Mouse (Mus musculus): Measurements from ENCODE around the gene Msn.

Msn gene

DNA sequence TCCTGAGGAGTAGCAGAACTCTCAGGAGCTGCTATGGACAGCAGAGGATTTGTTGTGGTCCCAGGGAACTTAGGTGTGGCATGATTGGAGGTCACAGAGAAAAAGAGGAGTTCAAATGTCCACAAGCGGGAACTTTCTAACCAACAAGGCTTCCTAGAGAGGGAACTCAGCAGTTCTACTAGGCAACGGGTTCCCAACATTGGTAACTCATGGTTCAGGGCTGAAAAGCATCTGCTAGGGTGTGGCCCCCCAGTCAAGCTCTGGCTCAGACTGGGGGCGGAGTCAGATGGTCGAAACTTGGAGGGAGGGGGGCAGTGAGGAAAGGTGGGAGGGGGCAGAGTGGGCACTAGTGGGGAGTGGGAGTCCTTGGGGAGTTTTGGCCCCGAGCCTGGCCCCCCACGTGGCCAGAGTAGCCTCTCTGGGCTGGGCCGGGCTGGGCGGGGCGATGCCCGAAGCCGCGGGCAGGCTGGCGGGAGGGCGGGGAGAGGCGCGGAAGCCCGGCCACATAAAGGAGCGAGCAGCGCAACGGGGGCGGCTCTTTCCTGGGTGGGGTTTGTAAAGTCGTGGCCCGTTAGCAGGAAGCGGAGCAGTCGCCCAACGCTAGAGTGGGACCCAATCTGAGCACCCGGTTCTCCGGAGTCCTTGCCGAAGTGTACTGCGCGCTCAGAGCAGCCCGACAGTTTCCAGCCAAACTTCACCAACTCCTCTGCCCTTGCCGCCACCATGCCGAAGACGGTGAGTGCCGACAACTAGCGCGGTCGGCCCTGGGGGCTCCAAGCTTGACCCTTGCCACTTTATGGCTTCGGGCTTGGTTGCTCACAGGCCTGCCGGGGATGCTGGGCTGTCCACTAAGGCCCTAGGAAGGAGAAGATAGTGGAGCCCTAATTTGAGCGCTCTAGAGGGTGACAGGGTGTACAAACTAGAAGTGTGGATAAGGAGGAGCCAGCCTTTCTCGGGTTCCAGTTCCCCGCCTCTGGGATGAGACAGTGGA lies at the start of gene Msn:
Gene Msn, plus strand, starts transcription at position 534 of the 991 bp plus-strand sequence.
- in situ Hi-C loops (cut with MboI, MseI): loop anchor here (5.0 kb wide), 2 partner anchors 36 to 74 kb away; no protein-coding TSS in a partner anchor

DNA sequence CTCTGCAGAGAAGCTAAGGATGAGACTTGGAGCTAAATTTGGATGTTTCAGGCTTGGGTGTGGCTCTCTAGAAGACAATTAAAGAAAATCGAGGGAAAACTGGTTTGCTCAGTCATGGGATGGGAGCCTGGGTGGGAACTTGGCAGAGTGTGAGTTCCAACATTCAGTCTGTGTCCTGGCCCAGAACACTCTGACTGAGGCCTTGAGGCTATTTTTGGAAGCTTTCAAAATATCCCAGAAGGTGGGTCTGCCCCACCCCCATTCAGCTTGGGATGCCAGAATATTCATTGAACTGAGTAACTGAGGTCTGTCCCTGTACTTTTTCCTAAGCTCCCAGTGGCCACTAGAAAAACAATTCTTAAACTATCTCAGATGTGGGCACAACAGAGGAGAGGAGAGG lies 43.0 kb upstream of the Msn start:
- in situ Hi-C loops (cut with MboI, MseI): no loop called here

DNA sequence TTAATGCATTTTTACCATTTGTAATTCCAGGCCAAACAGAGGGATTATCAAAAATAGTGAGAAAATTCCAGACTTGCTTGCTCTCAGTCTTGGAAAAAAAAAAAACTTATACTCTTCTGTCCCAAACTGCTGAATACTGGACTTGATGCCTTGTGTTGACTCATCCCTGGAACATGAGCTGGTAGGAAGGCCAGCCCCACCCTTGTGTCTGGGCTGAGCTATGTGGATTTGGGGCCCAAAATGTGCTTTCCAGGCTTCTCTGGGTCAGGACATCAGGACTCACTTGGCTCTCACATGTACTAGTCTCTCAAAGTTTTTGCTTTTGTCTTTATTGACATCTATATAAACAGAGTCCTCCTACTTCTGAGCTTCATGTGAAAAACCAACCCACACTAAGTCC lies 18.1 kb upstream of the Msn start:
- in situ Hi-C loops (cut with MboI, MseI): no loop called here

DNA sequence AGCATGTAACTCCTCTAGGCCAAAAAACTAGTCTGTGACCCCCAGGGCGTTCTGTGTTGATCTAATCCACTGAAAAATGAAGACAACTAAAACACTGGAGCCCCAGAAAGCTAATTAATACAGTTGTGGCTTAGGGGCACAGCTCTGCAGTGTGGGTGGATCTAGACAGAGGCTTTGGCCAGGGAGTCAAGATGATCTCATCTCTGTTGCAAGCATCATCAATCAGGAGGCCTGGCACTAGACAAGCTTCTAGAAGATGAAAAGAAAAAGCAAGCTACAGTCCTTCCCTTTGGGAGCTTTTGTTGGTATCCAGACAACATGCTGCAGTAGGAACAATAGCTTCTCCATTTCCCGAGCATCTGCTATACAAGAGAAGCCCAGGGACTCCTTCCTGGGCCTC lies 9.6 kb upstream of the Msn start:
- in situ Hi-C loops (cut with MboI, MseI): no loop called here

DNA sequence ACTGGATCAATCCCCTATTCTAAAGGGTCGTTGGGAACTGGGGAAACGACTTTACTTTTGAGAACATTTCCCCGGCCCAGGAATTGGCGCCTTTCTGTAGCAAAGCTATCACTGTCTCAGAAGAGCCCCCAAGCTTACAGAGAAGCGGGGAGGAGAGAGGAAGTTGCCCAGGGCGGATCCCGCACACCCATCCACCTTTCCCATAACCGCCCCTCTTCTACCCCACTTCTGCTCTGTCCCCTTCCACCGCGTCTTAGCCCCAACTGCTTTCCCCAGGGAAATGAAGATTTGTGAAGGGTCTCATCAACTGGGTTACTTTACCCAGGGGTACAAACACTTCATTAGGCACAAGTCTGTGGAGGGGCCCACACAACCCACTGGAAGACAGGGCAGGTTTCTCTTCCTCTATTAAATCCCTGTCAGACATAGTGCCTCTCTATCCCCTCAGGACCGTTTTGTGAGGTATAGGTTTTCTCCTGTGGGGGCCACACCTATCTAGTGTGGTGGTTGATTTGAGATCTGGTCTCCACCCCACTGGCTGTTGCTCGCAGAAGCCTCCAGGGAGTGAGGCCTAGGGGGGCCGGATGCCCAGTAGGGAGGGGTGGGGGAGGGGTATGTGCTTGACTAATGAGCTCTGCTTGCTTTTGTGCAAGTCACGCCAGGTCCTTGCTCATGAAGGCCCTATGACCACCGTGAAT lies 820 bp downstream of the Msn start:
- in situ Hi-C loops (cut with MboI, MseI): loop anchor here (5.0 kb wide), 2 partner anchors 36 to 74 kb away; no protein-coding TSS in a partner anchor

DNA sequence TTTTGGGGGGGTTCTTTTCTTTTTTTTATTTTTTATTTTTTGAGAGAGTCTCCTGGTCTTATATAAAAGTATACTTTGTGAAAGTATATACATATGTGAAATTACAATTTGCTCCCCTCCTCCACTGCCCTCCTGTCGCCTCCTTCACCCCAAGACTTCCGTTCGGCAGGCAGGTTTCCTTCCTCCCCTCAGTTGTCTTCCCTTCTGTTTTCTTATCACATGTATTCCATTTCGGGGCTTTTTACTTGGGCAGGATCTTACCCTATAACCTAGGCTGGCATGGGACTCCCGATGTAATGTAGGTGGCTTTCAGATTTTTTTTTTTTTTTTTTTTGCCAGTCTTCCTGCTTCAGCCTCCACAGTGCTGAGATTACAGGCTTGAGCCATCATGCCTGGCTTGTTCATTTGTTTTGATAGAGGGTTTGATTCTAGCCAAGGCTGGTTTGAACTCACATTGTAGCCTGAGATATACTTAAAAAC lies 1.7 kb downstream of the Msn start:
- in situ Hi-C loops (cut with MboI, MseI): loop anchor here (5.0 kb wide), 2 partner anchors 35 to 75 kb away; no protein-coding TSS in a partner anchor

DNA sequence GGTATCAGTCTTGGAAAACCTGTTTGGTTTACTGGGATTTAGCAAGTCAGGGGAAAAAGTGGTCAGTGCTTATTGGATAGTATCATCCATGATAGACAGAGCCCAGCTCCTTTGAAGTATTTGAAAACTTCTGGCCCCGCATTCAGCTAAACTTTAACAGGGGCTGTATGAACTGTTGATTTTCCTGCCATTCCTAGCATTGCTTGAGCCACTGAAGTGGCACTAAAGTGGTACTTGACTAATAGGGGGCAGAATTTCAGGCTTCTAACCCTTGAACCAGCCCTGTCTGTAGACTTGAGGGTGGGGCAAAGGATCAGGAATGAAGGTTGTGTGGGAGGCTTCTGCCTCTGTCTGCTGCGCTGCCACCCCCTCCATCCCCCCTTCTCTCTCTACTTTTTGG lies 3.2 kb downstream of the Msn start:
- in situ Hi-C loops (cut with MboI, MseI): loop anchor here (5.0 kb wide), 2 partner anchors 33 to 77 kb away; no protein-coding TSS in a partner anchor

DNA sequence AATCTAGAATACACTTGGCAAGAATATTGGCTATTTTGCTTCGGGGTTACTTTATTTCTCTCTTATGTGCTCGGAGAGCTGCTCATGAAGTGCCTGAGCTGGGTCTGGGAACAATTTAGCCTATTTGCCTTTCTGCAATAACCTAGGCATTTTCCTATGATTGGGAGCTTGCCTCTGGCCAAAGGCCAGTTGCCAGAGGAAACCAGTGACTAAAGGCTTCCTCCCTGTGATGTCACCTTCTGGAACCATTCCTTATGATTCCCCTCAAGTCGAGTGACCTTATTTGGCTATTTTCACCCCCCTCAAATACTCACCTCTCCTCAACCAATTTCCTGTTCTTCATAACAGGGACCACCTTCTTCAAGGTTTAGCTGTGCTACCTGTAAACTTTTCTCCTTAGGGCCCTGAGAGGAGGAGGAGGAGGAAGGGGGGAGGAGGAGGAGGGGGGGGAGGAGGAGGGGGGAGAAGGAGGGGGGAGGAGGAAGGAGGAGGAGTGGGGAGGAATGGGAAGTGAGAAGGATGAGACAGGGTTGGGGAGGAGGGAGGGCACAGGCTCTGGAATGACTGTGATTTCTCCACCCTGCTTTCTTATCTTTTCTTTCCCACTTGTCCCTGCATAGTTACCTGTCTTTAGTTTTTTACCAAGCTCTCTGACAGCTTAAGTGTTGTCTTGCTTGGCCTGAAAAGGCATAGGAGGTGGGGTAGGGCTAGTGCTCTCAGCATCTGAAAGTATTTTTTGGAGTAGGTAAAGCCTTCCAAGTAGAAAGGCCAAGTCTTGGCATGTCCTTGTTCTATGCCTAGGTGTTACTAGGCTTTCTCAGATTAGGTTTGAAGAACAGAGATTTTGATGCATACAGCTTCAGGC lies 11.8 kb downstream of the Msn start:
- in situ Hi-C loops (cut with MboI, MseI): no loop called here

DNA sequence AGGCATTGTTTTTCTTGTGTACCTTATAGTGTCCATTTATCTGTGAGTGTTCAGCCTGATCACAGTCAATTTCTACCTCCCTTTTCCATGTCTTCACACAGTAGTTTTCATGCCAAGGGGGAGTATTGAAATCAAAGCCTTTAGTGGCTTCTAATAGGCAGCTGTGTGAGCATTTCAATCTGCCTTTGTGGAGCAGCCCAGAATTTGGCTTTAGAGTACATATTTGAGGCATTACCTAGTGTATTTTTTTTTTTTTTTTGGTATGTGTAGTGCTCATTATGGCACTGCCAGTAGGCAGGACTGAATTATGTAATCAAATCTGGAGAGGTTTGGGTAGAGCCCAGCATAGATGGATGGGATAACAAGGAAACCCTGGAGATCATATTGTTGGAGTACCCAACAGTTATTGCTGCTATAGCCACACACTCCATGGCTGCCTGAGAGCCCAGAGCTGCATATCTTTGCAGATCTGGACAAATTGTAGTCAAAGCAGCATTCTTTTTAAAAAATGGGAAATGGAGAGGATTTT lies 17.3 kb downstream of the Msn start:
- in situ Hi-C loops (cut with MboI, MseI): loop anchor here (5.0 to 10.0 kb wide), 2 partner anchors 39 to 668 kb away; partner anchors contain the start of gene Amer1

DNA sequence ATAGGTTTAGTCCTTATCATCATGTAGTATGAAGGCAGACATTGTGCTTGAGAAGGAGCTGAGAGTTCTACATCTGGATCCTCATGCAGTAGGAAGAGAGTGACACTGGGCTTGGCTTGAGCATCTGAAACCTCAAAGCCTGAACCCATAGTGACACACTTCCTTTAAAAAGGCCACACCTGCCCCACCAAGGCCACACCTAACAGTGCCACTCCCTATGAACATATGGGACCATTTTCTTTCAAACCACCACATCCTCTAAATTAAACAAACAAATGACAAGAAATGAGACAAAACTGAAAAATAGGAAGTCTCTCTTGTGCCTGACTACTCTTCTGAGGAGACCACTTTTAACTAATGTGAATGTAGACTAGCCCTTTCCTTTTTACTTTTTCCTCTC lies 19.7 kb downstream of the Msn start:
- in situ Hi-C loops (cut with MboI, MseI): loop anchor here (10.0 kb wide), 1 partner anchor 671 kb away; the partner anchor contains the start of gene Amer1

DNA sequence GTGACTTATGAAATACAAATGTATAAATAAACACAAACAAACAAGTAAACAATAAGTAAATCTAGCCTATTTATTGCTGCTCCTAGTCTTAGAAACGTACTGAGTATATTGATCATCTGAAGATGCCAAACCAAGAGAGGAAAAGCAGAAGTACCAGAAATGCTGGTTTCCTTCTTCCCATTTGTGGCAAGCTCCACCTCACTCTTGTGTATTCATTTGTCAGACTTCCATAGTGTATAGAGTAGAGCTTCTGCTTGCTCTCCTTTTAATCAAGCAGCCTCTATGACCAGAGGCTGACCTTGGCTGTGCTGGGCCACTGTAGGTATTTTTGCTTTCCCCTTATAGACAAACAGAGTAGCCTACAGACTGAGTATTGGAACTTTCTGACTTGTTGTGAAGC lies 21.5 kb downstream of the Msn start:
- in situ Hi-C loops (cut with MboI, MseI): loop anchor here (10.0 kb wide), 1 partner anchor 673 kb away; the partner anchor contains the start of gene Amer1

DNA sequence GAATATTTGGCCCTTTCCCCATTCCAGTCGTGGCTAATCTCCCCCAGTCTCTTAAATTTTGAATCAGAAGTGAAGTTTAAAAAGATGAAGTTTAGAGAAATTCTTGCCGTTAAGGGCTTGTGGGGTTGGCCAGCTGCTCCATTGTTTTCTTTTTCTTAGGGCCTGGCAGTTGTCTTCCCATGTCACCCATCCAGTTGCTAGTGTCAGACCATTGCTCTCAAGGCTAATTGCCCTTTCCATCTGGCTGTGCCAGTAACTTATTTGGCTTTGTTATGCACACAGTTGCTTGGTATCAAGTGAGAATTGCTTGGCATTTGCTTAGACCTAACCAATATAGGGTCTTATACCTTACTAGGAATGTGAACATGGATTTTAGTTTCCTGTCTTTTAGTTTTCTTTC lies 24.2 kb downstream of the Msn start:
- in situ Hi-C loops (cut with MboI, MseI): loop anchor here (10.0 kb wide), 1 partner anchor 675 kb away; the partner anchor contains the start of gene Amer1

DNA sequence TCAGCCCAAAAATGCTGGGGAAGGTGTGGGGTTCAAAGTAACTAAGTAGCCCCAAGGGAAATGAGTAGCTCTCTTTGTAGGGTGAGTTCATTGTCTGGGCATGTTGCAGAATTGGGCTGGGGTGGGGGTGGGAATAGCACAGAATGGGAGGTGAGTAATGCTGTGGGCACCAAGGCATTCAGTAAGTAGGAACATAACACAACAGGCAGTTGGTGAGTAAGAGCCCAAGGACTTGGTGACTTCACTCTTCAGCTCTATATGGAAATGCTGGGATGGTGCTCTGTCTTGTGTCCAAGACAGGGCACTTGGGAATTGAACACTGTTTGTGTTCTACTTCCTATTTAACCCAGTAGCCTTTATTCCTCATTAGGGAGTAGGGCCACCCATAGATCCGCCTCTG lies 26.1 kb downstream of the Msn start:
- in situ Hi-C loops (cut with MboI, MseI): no loop called here

DNA sequence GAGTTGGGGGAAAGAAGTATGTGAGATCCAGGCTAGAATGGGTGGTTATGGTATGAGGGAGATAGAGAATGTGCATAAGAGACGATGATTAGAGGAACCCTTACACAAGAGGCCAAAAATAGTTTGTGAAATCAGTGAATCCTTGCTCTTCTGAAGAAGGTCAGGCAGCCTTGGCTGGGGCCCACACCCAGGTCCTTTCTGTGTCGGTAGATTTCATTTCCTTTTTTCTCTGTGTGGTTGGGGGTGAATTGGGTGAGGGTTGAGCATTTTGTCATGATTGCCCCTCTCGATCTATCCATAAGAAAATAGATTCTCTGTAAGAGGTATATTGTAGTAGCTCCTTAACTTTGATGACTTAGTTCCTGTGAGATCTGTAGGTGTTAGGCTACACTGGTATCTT lies 31.0 kb downstream of the Msn start:
- in situ Hi-C loops (cut with MboI, MseI): no loop called here

DNA sequence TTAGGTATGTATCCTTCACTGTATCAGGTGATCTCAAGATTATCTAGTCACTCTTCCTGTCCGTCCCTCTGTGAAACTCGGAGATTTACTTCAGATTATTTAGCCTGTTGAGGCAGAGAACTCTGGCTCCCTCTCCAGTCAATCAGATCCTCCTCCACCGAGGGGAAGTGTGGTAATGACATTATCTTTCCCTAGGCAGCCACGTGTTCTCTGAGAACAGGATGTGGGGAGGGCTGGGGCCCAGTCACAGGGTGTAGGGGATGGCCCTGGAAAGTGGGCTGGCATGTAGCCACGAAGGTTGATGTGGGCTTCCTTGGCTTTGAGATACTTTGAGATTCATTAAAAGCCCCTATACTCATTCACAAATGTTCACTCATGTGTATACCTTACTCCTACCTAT lies 34.3 kb downstream of the Msn start:
- in situ Hi-C loops (cut with MboI, MseI): loop anchor here (5.0 kb wide), 1 partner anchor 33 kb away; the partner anchor contains the start of gene Msn

DNA sequence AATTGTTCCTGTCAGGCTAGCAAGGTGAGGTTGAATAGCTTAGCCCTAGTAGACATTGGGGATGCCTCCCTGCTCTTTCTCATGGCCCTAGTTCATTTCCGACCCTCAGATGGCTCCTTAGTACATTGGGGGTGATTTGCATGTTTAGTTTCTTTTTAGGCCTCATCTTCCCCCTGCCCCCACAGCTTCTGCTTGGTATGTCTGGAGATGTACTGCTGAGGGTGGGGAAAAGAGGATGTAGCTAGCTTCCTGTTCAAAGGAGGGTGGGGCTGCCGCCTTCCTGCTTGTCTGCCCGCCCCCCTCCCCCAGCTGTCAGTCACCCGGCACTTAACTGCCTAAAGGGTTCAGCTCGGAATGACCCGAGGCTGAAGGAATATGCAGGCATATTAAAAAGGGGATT lies 34.8 kb downstream of the Msn start:
- in situ Hi-C loops (cut with MboI, MseI): loop anchor here (5.0 kb wide), 1 partner anchor 33 kb away; the partner anchor contains the start of gene Msn

DNA sequence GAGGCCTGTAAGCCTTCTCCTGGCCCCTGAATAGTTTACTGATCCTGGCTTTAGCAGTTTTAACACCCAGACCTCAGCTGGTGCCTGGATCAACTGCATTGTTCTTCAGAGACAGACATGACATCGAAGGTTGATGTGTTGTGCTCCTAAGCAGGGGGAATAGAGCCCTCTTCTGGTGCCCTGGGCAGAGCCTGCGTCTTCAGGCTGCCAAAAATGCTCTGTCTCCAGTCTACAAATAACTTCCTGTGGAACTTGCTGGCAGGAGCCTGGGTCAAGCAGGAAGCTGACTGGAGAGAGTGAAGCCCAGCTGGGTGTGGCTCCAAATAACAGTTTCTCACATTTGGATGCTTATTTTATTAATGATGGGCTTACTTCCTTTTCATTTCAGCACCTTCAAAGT lies 37.4 kb downstream of the Msn start:
- in situ Hi-C loops (cut with MboI, MseI): loop anchor here (5.0 kb wide), 1 partner anchor 36 kb away; the partner anchor contains the start of gene Msn

DNA sequence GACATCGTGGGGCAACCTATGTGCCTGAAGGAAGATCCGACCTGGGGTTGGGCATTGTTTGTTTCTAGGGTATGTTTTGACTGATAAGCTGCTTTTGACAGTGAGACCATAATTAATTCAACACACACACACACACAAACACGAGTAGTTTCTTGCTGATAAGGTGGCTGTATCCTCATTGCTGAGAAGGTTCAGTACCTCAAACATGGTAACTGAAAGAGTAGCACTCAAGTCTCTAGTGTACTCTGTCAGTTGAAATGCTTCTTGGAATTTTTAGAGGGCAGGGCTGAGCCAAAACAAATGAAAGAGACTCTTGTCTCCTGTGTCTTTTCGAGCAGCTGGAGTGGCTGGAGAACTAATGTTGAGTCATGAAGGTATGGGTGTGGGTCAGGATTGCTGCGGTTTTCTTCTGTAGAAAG lies 38.4 kb downstream of the Msn start:
- in situ Hi-C loops (cut with MboI, MseI): loop anchor here (5.0 kb wide), 1 partner anchor 37 kb away; the partner anchor contains the start of gene Msn

DNA sequence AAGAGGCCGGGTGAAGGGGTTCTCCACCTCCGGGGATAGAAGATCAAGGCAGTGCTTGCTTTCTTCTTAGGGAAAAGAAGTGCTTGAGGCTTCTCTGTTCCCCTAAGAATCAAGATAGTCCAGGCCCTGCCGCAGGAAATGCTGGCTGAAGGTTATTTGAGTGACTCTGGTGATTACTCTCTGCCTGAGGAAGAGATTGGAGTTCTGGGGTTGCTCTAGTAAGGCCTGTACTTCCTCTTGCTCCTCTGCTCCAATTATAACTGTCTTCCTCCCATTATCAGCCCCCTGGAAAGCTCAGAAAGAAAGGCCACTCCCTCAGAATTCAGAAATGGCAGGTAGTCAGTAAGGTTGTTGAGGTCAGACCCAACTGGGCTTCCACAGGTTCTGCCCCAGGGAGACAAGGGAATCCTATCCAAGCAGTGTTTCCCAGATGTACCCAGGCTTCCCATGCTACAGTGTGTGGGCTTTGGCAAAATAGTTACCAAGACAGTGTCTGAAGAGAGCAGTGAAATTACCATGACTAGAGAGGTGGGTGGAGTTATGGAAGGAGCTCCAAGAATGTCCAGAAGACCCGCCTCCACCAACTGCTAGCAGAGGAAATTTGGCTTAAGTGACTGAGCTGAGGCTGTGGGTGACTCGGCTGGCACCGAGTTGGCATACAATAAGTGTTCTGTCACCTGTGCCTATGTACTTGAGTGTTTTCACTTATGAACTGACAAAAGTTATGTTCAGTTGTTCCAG lies 39.2 kb downstream of the Msn start:
- in situ Hi-C loops (cut with MboI, MseI): loop anchor here (5.0 kb wide), 1 partner anchor 38 kb away; the partner anchor contains the start of gene Msn

DNA sequence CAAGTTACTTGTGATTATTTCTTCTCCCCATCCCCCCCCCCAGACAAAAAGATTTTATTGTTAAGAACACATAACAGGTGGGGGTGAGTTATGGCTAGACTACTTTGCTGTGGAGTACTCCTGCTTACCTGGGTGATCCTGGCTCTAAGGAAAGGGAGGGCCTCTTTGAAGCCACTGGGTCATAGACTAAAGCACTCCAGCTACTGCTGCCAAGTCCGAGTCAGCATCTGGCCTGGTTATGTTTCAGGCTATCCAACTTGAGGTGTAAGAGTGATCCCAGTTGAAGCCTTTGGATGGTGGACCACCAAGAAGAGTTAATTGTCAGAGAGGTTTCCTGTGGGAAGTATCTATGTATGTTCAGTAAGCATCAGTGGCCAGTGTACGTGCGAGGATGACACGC lies 39.7 kb downstream of the Msn start:
- in situ Hi-C loops (cut with MboI, MseI): no loop called here

Data from T-helper 1 cell (primary cell).